Mouse (Mus musculus): ENCODE data around the gene Ndufaf1.
A peak's percentile ranks its signal among the peaks of the same experiment; 100 is the strongest.

The Ndufaf1 gene

DNA sequence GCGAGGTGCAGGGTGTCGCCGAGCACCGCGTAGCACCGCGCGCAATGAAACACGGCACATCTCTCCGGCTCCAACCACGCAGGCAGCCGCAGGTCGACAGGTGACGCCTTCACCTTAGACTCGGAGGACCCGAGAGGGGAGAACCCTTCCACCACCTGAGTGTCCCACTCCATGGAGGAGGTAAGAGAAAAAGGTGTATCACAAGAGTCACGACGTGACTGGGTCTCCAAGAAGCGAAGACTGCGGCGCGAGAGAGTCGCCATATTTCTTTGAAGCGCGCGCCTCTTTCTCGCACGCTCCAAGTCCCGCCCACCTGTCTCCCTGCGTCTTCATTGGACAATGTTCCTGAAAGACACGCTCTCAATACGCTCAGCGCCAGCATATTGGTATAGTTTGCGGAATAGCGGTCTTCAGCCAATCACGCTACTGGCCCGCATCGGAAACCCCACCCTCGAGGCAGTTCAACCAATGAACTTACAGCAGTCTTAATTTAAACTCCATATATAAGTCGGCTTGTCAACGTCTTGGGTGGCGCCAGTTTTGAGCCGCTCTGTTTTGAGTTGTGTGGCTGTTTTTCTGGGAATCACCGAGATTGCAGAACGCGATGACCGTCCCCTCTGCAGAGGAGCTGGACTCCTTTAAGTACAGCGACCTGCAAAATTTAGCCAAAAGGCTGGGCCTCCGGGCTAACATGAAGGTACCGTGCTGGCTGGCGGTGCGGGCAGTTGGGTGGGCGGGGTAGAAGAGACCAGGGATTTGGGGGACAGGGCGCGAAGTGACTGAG, 44.2 kb downstream of the Ndufaf1 start, which contains the start of the genes Nusap1 and Oip5:
Nusap1 (plus strand) TSS at position 100 of the 784 bp plus-strand sequence.
Oip5 (minus strand) TSS at position 271 of the 784 bp plus-strand sequence.
- peak; percentile 97 for DNase-seq (ENCODE audit: low read depth)

DNA sequence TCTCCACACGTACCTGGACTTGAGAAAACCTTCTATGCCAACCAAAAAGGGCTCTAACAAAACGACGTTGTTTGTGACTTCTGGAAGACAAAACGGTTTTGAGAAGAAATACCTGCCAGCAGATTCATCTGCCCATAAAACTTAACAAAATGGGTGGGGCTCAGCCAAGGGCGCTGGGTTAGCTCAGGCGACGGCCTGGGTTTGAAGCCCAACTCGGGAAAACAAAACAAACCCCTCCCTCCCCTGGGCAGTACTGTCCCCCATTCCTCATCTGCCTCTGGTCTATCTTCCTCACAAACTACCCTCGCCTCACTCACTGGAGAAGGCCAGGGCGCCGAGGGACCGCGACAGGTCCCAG, 44.8 kb downstream of the Ndufaf1 start:
- no peak for DNase-seq (ENCODE audit: low read depth)

DNA sequence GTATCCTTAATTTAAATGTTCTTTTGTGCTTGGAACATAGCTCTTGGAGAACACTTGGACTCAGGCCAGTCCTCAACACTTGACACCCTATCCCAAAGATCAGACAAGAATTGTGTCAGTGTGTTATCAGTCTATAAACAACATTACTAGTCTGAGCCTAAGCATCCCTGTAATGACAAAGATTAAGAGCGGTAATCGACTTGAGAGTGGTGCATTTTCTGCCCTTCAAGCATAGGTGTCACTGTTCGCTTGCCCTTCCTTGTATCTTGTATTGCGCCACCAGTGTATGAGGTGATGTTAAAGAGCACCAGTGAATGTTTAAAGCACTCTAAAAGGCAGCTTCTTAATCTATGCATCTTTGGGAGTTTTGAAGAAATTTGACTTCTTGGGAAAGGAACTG, 55.6 kb downstream of the Ndufaf1 start:
- DNase-seq (ENCODE audit: low read depth), result no peak
